Mouse (Mus musculus): ENCODE results near the gene Gm11239. TPM values are rescaled to one million over a fixed set of nuclear protein-coding genes. Genes with fewer than 3 reads are reported as not detected.

Gm11239 gene
- polyA plus RNA-seq, 1 experiment from 2014 or later, result not detected

Other genes starting within 250 kb of the Gm11239 start
- gene Gm11238, start 60.5 kb upstream of the Gm11239 start, polyA plus RNA-seq (2014; fragmentation: Nextera tagmentation; extraction: Ambion mirVana), result not detected in 2 replicates
- gene Gm11237, start 45.4 kb upstream of the Gm11239 start, polyA plus RNA-seq (2014; fragmentation: Nextera tagmentation; extraction: Ambion mirVana), result not detected in 2 replicates
- not detected in 2 replicates for gene Gm11236, start 30.2 kb upstream of the Gm11239 start, polyA plus RNA-seq (2014; fragmentation: Nextera tagmentation; extraction: Ambion mirVana)
- not detected in 2 replicates for gene Gm428, start 15.2 kb downstream of the Gm11239 start, polyA plus RNA-seq (2014; fragmentation: Nextera tagmentation; extraction: Ambion mirVana)
- gene Rasef, start 122.6 kb downstream of the Gm11239 start, polyA plus RNA-seq (2014; fragmentation: Nextera tagmentation; extraction: Ambion mirVana), result 0.42 and 0.61 TPM in 2 replicates
- gene Gm11758, start 207.9 kb downstream of the Gm11239 start, polyA plus RNA-seq (2014; fragmentation: Nextera tagmentation; extraction: Ambion mirVana), result not detected in 2 replicates
- gene Gm11757, start 222.8 kb downstream of the Gm11239 start, polyA plus RNA-seq (2014; fragmentation: Nextera tagmentation; extraction: Ambion mirVana), result not detected in 2 replicates
- gene Gm13871, start 237.6 kb downstream of the Gm11239 start, polyA plus RNA-seq (2014; fragmentation: Nextera tagmentation; extraction: Ambion mirVana), result not detected in 2 replicates